Mouse (Mus musculus): ENCODE data around the gene Tars2. TPM values are rescaled to one million over a fixed set of nuclear protein-coding genes. Genes with fewer than 3 reads are reported as not detected.
"Not testable (repeated sequence)": the region's sequence is repeated elsewhere in the genome, so short reads cannot be mapped to it uniquely, and the experiment has no call there.

Tars2 gene
- polyA plus RNA-seq, 1 experiment from 2014 or later, result 49.2 TPM

GRCm38 (mm10) chr3:95690552-95690951 is 69.5 kb downstream of the Tars2 start:
- ATAC-seq (replicated peaks); H3K36me3 ChIP-seq (replicated peaks); H3K9me3 ChIP-seq; H3K4me2 ChIP-seq; H3K27ac ChIP-seq; H3K9ac ChIP-seq; H3K4me3 ChIP-seq; H3K27me3 ChIP-seq (replicated peaks): not testable (repeated sequence)
- WGBS, result 93% methylated on average over 2 of the region's 2 CpGs
- H3K4me1 ChIP-seq, result peaks cover 15% of the 10 kb centered on the region

Small RNA genes lying within 50 kb of the gene (microRNA-seq; reads per million reads assigned to microRNA genes)
- gene Mir7014, result not detected

Other genes with a start within 250 kb of the Tars2 start
- 11.1 and 12.9 TPM in 2 replicates for gene Ctss, start 233.4 kb downstream of the Tars2 start, polyA plus RNA-seq (2015; fragmentation: Nextera tagmentation; extraction: Ambion mirVana)
- not detected in 2 replicates for gene Hormad1, start 200.5 kb downstream of the Tars2 start, polyA plus RNA-seq (2015; fragmentation: Nextera tagmentation; extraction: Ambion mirVana)
- 27.4 and 27.9 TPM in 2 replicates for gene Golph3l, start 171.3 kb downstream of the Tars2 start, polyA plus RNA-seq (2015; fragmentation: Nextera tagmentation; extraction: Ambion mirVana)
- 123 and 133 TPM in 2 replicates for gene Ensa, start 135.2 kb downstream of the Tars2 start, polyA plus RNA-seq (2015; fragmentation: Nextera tagmentation; extraction: Ambion mirVana)
- gene Mcl1, start 101.4 kb downstream of the Tars2 start, polyA plus RNA-seq (2015; fragmentation: Nextera tagmentation; extraction: Ambion mirVana), result 47.8 and 47.9 TPM in 2 replicates
- 1.0 TPM in 2 replicates for gene Adamtsl4, start 72.3 kb downstream of the Tars2 start, polyA plus RNA-seq (2015; fragmentation: Nextera tagmentation; extraction: Ambion mirVana)
- gene Ecm1, start 20.6 kb downstream of the Tars2 start, polyA plus RNA-seq (2015; fragmentation: Nextera tagmentation; extraction: Ambion mirVana), result 11.3 and 12.3 TPM in 2 replicates
- gene Rprd2, start 58.7 kb upstream of the Tars2 start, polyA plus RNA-seq (2015; fragmentation: Nextera tagmentation; extraction: Ambion mirVana), result 22.8 and 25.2 TPM in 2 replicates
- 40.0 and 40.6 TPM in 2 replicates for gene Prpf3, start 95.7 kb upstream of the Tars2 start, polyA plus RNA-seq (2015; fragmentation: Nextera tagmentation; extraction: Ambion mirVana)
- gene Mrps21, start 111.3 kb upstream of the Tars2 start, polyA plus RNA-seq (2015; fragmentation: Nextera tagmentation; extraction: Ambion mirVana), result 252 and 260 TPM in 2 replicates
- gene Ciart, start 122.0 kb upstream of the Tars2 start, polyA plus RNA-seq (2015; fragmentation: Nextera tagmentation; extraction: Ambion mirVana), result 5.0 and 5.3 TPM in 2 replicates
- gene BC028528, start 131.8 kb upstream of the Tars2 start, polyA plus RNA-seq (2015; fragmentation: Nextera tagmentation; extraction: Ambion mirVana), result 18.8 and 22.2 TPM in 2 replicates
- gene Aph1a, start 133.8 kb upstream of the Tars2 start, polyA plus RNA-seq (2015; fragmentation: Nextera tagmentation; extraction: Ambion mirVana), result 34.3 and 36.1 TPM in 2 replicates
- 10.6 and 11.1 TPM in 2 replicates for gene Car14, start 144.5 kb upstream of the Tars2 start, polyA plus RNA-seq (2015; fragmentation: Nextera tagmentation; extraction: Ambion mirVana)
- 116 and 123 TPM in 2 replicates for gene Anp32e, start 169.0 kb upstream of the Tars2 start, polyA plus RNA-seq (2015; fragmentation: Nextera tagmentation; extraction: Ambion mirVana)
- 59.3 and 63.1 TPM in 2 replicates for gene Plekho1, start 235.8 kb upstream of the Tars2 start, polyA plus RNA-seq (2015; fragmentation: Nextera tagmentation; extraction: Ambion mirVana)

Measured in midbrain, embryonic 15.5 days (tissue).